Mouse (Mus musculus): ENCODE data around the gene Il1f6.
"Not testable (repeated sequence)": the region's sequence is repeated elsewhere in the genome, so short reads cannot be mapped to it uniquely, and the experiment has no call there.

Gene Il1f6

GRCm38 (mm10) chr2:24215118-24215517 lies at the start of gene Il1f6:
TSS of gene Il1f6 (plus strand) at chr2:24215418.
- no peak for DNase-seq (ENCODE audit: low spot score in 2 of 2)

- peak; percentile 8 to 37 for DNase-seq (ENCODE audit: low spot score in 2 of 2)
These were observed 33.4 kb upstream of the Il1f6 start for GRCm38 (mm10) chr2:24181683-24182331.

- not testable (repeated sequence) for DNase-seq (ENCODE audit: low spot score in 2 of 2)
These were observed 32.6 kb upstream of the Il1f6 start for GRCm38 (mm10) chr2:24182423-24183147.

GRCm38 (mm10) chr2:24184092-24184491 lies 31.1 kb upstream of the Il1f6 start:
- DNase-seq (ENCODE audit: low spot score in 2 of 2): not testable (repeated sequence)

- DNase-seq (ENCODE audit: low spot score in 2 of 2): no peak
These were observed 29.0 kb upstream of the Il1f6 start, which contains the start of gene Il1f9 for GRCm38 (mm10) chr2:24186176-24186575. TSS of gene Il1f9 (plus strand) at chr2:24186476.

- no peak for DNase-seq (ENCODE audit: low spot score in 2 of 2)
These were observed 27.6 kb upstream of the Il1f6 start for GRCm38 (mm10) chr2:24187585-24187984.

- DNase-seq (ENCODE audit: low spot score in 2 of 2): no peak
These were observed 27.0 kb upstream of the Il1f6 start for GRCm38 (mm10) chr2:24188189-24188588.

GRCm38 (mm10) chr2:24227191-24227590 lies 12.0 kb downstream of the Il1f6 start:
- no peak for DNase-seq (ENCODE audit: low spot score in 2 of 2)

- no peak for DNase-seq (ENCODE audit: low spot score in 2 of 2)
These were observed 52.3 kb downstream of the Il1f6 start for GRCm38 (mm10) chr2:24267503-24267902.

- no peak for DNase-seq (ENCODE audit: low spot score in 2 of 2)
These were observed 58.4 kb downstream of the Il1f6 start for GRCm38 (mm10) chr2:24273619-24274018.

- DNase-seq (ENCODE audit: low spot score in 2 of 2): no peak
These were observed 59.9 kb downstream of the Il1f6 start for GRCm38 (mm10) chr2:24275146-24275545.
